Mouse (Mus musculus) limb, embryonic 15.5 days (tissue): ENCODE data around the gene Jpt1. TPM values are rescaled to one million over a fixed set of nuclear protein-coding genes. Genes with fewer than 3 reads are reported as not detected.
A peak's percentile ranks its signal among the peaks of the same experiment; 100 is the strongest.
"Not testable (repeated sequence)": the region's sequence is repeated elsewhere in the genome, so short reads cannot be mapped to it uniquely, and the experiment has no call there.

ENCODE experiments used
- ATAC-seq: fragments of 200-750 bp; cut with Nextera tagmentation; 2 replicates; pipeline ENCODE4 v1.8.0; 2017; ENCODE audit warnings: low read depth, moderate TSS enrichment; ENCODE audit not compliant: insufficient number of reproducible peaks, low FRiP score, low TSS enrichment
- H3K27ac ChIP-seq: fragments of 300-500 bp; sonication (generic); 2 replicates; pipeline ENCODE4 v1.5.1; 2015; ENCODE audit warnings: moderate library complexity, mild to moderate bottlenecking, inconsistent platforms
- H3K27me3 ChIP-seq: fragments of 300-500 bp; sonication (generic); 2 replicates; pipeline ENCODE4 v1.6.1; 2015; ENCODE audit warnings: inconsistent platforms
- H3K36me3 ChIP-seq: fragments of 300-500 bp; sonication (generic); 2 replicates; pipeline ENCODE4 v1.6.1; 2015; ENCODE audit warnings: inconsistent platforms
- H3K4me1 ChIP-seq: fragments of 300-500 bp; sonication (generic); 2 replicates; pipeline ENCODE4 v1.6.1; 2015; ENCODE audit warnings: inconsistent platforms
- H3K4me2 ChIP-seq: fragments of 300-500 bp; sonication (generic); 2 replicates; pipeline ENCODE4 v1.6.1; 2015; ENCODE audit warnings: mild to moderate bottlenecking, inconsistent platforms
- H3K4me3 ChIP-seq: fragments of 300-500 bp; sonication (generic); 2 replicates; pipeline ENCODE4 v1.5.1; 2015; ENCODE audit warnings: mild to moderate bottlenecking, inconsistent platforms
- H3K9ac ChIP-seq: fragments of 300-500 bp; sonication (generic); 2 replicates; pipeline ENCODE4 v1.6.1; 2015; ENCODE audit warnings: inconsistent platforms
- H3K9me3 ChIP-seq: fragments of 300-500 bp; sonication (generic); 2 replicates; pipeline ENCODE4 v1.6.1; 2016; ENCODE audit warnings: inconsistent platforms
- WGBS: fragments of 180-500 bp; shearing (Covaris S2); methylation state at CpG from one replicate; pipeline ENCODE4 v1.1.7; 2015; 5-methylcytosine and 5-hydroxymethylcytosine counted together
- polyA plus RNA-seq: library from polyadenylated mRNA; unstranded; fragments of >200 nt; fragmentation: Nextera tagmentation; extraction: Ambion mirVana; gene quantifications from 2 replicates; pipeline ENCODE4 v1.2.1, GENCODE M21; 2015

The Jpt1 gene
- polyA plus RNA-seq, 1 experiment from 2014 or later: 495 TPM

DNA sequence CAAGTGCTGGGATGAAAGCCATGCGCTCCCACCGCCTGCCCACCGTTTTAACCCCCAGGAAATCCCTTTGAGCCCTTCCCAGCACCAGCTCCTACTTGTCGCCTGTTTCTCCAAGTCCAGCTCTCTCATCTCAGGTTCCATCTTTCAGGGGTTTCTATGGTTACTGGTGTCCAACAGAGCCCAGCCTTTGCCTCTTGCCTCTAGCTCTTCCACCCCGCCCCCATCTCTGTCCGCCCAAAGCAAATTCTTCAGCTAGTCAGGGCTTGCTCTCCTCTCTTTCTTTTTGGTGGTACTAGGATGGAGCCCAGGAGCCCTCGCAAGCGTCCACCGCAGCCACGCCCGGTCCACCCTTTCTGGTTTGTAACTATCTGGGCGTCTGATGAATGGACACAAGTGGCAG is 29.0 kb downstream of the Jpt1 start:
- Histone ChIP-seq H3K9me3 (no peaks in the 10 kb centered on the region), H3K4me3 (no peak overlapping the region), H3K36me3 (peaks cover 24% of the 10 kb centered on the region), H3K4me1 (peaks cover 3% of the 10 kb centered on the region; the same call in 1 of the 2 replicates), H3K27ac (no peak overlapping the region; the same call in 1 of the 2 replicates), H3K9ac (no peak overlapping the region), H3K27me3 (no peaks in the 10 kb centered on the region), H3K4me2 (no peak overlapping the region)
- 60% methylated on average over 12 of the region's 12 CpGs for WGBS
- 0 out of 2 replicates have a peak, but pooled peaks have one; percentile 2 for ATAC-seq

DNA sequence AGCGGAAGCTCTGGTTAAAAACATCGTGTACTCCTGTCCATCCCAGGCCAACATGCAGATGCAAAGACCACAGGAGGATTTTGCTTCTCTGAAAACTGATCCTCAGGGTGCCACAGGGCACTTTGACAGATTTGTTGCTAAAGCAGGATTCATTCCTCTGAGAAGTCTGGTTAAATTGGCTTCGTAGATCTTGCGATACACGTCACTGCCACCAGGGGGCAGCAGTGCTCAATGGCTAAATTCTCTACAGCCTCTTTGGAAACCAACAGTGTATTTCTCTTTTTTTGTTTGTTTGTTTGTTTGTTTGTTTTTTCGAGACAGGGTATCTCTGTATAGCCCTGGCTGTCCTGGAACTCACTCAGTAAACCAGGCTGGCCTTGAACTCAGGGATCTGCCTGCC is 30.5 kb downstream of the Jpt1 start:
- no peak overlapping the region for H3K27ac ChIP-seq
- H3K36me3 ChIP-seq: peaks cover 18% of the 10 kb centered on the region
- 19% methylated on average over 6 of the region's 6 CpGs for WGBS
- no peak for ATAC-seq
- H3K27me3 ChIP-seq: no peaks in the 10 kb centered on the region
- H3K4me1 ChIP-seq: 0 out of 2 replicates have a peak, but pooled peaks cover 3% of the 10 kb centered on the region
- no peak overlapping the region for H3K4me3 ChIP-seq
- H3K4me2 ChIP-seq: no peak overlapping the region
- H3K9me3 ChIP-seq: no peaks in the 10 kb centered on the region
- no peak overlapping the region for H3K9ac ChIP-seq

DNA sequence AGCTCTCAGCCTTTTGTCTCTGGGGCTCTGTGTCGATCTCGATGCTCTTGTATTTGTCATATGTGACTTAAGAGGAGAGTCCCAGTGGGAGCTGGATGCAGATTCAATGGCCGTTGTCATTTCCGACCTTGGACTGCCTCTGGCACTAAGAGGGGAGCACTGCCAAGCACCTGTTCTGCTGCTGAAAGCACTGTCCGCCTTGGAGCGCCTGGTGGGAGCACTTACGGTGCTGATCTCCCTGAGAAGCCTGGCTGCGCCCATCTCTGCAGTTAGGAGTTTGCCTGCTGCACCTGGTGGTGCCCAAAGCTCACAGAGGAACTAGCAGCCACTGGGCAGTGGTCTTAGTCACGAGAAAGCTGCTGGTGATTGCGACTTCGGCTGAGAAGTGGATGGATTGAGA is 30.9 kb downstream of the Jpt1 start:
- ATAC-seq: no peak
- WGBS: 67% methylated on average over 11 of the region's 11 CpGs
- no peak overlapping the region for H3K4me3 ChIP-seq
- H3K9me3 ChIP-seq: no peaks in the 10 kb centered on the region
- peaks cover 14% of the 10 kb centered on the region for H3K36me3 ChIP-seq
- H3K9ac ChIP-seq: no peak overlapping the region
- no peak overlapping the region for H3K4me2 ChIP-seq
- H3K27ac ChIP-seq: no peak overlapping the region
- 0 out of 2 replicates have a peak, but pooled peaks cover 3% of the 10 kb centered on the region for H3K4me1 ChIP-seq
- no peaks in the 10 kb centered on the region for H3K27me3 ChIP-seq

DNA sequence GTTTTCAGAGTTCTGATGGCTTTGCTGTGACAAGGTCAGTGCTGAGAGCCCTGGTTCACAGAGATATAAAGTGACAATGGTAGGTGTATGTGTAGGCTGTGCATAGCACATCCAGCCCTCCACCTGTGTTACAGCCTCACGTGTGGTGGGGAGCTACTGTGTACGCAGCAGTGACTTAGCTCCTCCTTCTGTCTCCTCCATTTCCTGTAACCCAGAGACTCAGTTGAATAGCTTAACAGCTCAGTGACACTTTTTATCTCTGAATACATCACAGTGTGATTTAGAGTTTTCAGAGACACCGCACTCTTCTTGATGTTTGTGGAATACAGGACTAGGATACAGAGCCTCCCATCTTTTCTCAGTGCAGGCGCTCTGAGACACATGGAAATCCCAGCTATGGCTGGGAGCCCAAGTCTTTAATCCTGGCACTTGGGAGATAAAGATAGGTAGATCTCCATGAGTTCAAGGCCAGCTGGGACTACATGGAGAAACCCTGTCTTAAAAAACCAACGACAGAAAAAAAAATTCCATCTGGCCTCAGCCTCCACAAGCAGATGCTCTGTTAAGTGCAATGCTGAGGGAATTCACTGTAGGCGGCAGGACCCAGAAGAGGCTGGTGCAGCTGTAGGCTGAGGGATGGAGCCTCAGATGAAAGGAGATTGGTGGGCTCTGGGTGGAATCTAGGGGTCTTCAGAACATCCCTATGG is 32.5 kb downstream of the Jpt1 start:
- 83% methylated on average over 6 of the region's 6 CpGs for WGBS
- no peak overlapping the region for H3K9ac ChIP-seq
- ATAC-seq: no peak

DNA sequence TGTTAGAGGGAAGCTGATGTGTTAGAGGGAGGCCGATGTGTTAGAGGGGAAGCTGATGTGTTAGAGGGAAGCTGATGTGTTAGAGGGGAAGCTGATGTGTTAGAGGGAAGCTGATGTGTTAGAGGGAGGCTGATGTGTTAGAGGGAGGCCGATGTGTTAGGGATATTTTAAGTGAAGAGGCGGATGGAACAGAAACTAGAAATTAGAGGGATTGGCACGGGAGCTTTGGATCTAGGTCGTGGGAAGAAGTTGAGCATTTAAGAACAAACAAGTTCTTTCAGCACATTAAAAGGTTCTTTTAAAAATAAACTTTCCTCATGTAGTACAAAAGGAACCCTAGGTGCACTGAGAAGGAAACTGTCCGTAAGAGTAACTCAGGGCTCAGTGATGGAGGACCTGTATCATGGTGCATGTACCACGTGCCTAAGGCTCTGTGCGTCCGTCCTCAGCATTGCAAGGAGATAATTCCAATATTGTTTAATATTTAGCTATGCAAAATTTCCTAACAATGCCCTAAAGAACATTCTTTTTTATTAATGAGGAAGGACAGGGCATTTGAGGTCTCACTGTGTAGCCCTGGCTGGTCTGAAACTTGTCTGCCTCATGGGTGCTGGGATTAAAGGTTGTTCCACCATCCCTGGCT is 35.8 kb downstream of the Jpt1 start:
- no peak overlapping the region for H3K4me3 ChIP-seq
- no peak overlapping the region for H3K4me2 ChIP-seq
- H3K9me3 ChIP-seq: no peaks in the 10 kb centered on the region
- H3K36me3 ChIP-seq: peaks cover 11% of the 10 kb centered on the region
- no peak overlapping the region for H3K9ac ChIP-seq
- no peaks in the 10 kb centered on the region for H3K27me3 ChIP-seq
- H3K4me1 ChIP-seq: peaks cover 22% of the 10 kb centered on the region
- no peak overlapping the region for H3K27ac ChIP-seq
- WGBS: 86% methylated on average over 9 of the region's 9 CpGs
- no peak for ATAC-seq

More for the DNA sequence above, 32.5 kb downstream of the Jpt1 start:
- Histone ChIP-seq H3K4me3 (no peak overlapping the region), H3K36me3 (peaks cover 14% of the 10 kb centered on the region), H3K9me3 (no peaks in the 10 kb centered on the region), H3K27ac (no peak overlapping the region), H3K27me3 (no peaks in the 10 kb centered on the region), H3K4me2 (no peak overlapping the region), H3K4me1 (peaks cover 5% of the 10 kb centered on the region)

DNA sequence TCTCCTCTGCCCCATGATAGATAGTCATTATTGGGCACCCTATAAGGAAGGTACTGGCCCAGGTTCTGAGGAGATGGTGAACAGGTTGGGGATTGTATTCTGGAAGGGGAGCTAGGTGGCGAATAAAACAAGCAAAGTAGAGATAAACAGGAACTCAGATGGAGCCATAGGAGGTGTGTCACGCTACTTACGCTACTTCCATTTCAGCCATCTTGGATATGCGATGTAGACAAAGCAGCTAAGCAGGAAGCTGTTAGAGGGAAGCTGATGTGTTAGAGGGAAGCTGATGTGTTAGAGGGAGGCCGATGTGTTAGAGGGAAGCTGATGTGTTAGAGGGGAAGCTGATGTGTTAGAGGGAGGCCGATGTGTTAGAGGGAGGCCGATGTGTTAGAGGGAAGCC is 36.8 kb downstream of the Jpt1 start:
- H3K27ac ChIP-seq, ATAC-seq, H3K27me3 ChIP-seq, H3K4me2 ChIP-seq, H3K9ac ChIP-seq, H3K4me3 ChIP-seq, H3K9me3 ChIP-seq: not testable (repeated sequence)
- 82% methylated on average over 7 of the region's 7 CpGs for WGBS
- Histone ChIP-seq H3K4me1 (peaks cover 22% of the 10 kb centered on the region), H3K36me3 (peaks cover 11% of the 10 kb centered on the region)

DNA sequence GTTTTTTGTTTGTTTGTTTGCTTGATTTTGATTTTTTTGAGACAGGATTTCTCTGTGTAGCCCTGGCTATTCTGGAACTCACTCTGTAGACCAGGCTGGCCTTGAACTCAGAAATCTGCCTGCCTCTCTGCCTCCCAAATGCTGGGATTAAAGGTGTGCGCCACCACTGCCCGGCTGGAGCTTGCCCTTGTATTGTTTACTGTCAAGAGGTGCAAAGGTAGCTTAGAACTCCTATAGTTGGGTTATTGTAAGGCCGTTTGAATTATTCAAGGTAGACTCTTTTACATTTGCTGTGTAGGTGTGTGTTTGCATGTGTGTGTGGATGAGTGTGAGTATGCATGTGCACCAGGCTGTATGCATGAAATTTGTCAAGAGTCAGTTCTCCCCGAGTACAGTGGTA is 37.6 kb downstream of the Jpt1 start:
- H3K9me3 ChIP-seq, ATAC-seq, H3K36me3 ChIP-seq, H3K27me3 ChIP-seq, H3K27ac ChIP-seq: not testable (repeated sequence)
- Histone ChIP-seq H3K4me3 (peak overlapping the region; percentile 84; the same call in 1 of the 2 replicates), H3K4me1 (peaks cover 22% of the 10 kb centered on the region), H3K4me2 (peak overlapping the region; percentile 91; the same call in 1 of the 2 replicates), H3K9ac (peak overlapping the region; percentile 76; the same call in 1 of the 2 replicates)
- WGBS: 77% methylated on average over 4 of the region's 4 CpGs

DNA sequence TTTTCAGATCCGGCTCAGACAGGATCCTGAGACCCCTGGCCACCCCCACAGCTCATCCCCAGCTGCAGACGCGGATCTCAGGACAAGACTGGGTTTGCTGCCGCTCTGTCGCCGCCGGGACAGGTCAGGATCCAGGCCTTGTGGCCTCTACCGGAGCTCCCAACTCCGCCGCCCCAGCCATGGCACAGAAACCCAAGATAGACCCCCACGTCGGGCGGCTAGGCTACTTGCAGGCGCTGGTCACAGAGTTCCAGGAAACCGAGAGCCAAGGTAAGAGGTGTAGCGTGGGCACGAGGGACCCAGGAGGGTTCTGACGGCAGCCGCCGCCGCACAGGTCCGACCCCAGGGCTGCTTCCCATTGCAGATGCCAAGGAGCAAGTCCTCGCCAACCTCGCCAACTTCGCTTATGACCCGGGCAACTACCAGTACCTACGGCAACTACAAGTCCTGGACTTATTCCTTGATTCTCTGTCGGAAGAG is 38.4 kb downstream of the Jpt1 start:
- H3K27me3 ChIP-seq: no peaks in the 10 kb centered on the region
- H3K4me1 ChIP-seq: peaks cover 22% of the 10 kb centered on the region
- ATAC-seq: peak; percentile 30
- 3% methylated on average over 28 of the region's 28 CpGs for WGBS
- peak overlapping the region; percentile 38; the same call in 1 of the 2 replicates for H3K27ac ChIP-seq
- H3K4me3 ChIP-seq: peak overlapping the region; percentile 84
- peaks cover 5% of the 10 kb centered on the region for H3K36me3 ChIP-seq
- peak overlapping the region; percentile 91 for H3K4me2 ChIP-seq
- peak overlapping the region; percentile 76 for H3K9ac ChIP-seq
- no peaks in the 10 kb centered on the region for H3K9me3 ChIP-seq

DNA sequence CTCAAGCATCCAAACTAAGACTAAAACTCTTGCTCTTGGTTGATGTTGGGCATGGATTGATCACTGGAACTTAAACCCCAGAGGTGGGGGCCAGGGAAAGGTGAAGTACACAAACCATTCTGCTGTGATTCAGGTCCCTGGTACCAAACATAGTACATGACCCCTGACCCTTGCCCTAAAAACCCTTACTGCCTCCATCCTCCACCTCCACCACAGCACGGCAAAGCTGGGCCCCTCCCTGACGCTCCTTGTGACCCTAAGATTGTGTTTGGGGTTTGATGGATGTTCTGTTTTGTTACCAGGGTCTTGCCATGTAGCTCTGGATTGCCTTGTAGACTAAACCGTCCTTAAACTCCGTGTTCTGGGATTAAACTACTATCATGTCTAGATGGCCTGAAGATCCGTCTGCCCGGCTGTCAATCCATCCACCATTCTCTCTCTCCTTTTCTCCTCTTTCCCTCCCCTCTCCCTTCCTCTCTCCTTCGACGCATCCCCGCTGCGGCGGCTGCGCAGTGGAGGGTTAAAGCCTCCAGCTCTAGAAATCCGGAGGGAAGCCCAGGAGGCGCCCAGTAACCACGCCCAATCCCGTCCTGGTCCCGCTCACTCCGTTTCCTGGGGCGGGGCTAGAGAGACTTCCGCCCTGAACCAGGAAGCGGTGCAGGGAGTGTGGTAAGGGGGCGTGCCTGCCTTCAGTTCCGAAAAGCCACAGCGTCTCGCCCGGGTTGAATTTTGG is 39.0 kb downstream of the Jpt1 start, which contains the start of gene Armc7:
Armc7 (plus strand) TSS at position 643 of the 733 bp plus-strand sequence.
- Histone ChIP-seq H3K27ac (peak within 1 kb of the TSS; percentile 77), H3K4me3 (peak within 1 kb of the TSS; percentile 84), H3K36me3 (peaks cover 5% of the 10 kb centered on the region), H3K9me3 (no peaks in the 10 kb centered on the region), H3K4me2 (peak within 1 kb of the TSS; percentile 91), H3K27me3 (no peaks in the 10 kb centered on the region), H3K9ac (peak within 1 kb of the TSS; percentile 76), H3K4me1 (peaks cover 22% of the 10 kb centered on the region)
- peak; percentile 94 for ATAC-seq
- WGBS: under 1% methylated on average over 26 of the region's 26 CpGs

DNA sequence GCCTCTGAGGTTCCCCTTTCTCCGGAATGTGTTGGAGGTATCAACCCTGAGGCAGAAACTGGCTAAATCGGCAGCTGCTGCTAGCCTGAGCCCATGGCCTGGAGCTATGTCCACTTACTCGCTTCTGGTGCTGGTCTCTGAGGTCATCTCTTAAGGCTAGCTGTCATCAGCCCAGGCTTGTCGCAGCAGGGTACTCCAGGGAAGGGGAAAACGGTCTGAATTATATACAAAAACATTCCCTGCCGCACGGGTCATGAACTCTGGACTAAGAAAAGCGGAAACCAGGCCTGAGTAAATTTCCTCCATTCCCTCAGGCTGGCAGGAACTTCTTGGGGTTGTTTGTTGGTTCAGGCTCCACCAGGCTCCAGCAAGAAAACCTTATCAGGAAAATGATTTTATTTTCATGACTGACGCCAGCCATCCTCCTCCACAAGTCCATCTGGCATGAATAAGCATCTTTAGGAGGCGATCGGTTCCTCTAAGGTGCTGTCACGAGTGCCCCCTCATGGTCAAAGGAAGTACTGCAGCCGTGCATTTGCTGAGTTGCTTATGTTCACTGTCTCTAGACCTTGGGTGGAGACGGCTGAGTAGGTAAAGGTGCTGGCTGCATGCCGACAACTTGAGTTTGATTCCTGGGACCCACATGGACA is 40.4 kb downstream of the Jpt1 start:
- peaks cover 22% of the 10 kb centered on the region for H3K4me1 ChIP-seq
- H3K27me3 ChIP-seq: no peaks in the 10 kb centered on the region
- no peak overlapping the region for H3K4me2 ChIP-seq
- H3K9me3 ChIP-seq: no peaks in the 10 kb centered on the region
- no peak overlapping the region for H3K9ac ChIP-seq
- H3K36me3 ChIP-seq: no peaks in the 10 kb centered on the region
- H3K4me3 ChIP-seq: peak overlapping the region; percentile 10; the same call in 1 of the 2 replicates
- no peak for ATAC-seq
- 10% methylated on average over 15 of the region's 15 CpGs for WGBS
- H3K27ac ChIP-seq: peak overlapping the region; percentile 77; the same call in 1 of the 2 replicates

DNA sequence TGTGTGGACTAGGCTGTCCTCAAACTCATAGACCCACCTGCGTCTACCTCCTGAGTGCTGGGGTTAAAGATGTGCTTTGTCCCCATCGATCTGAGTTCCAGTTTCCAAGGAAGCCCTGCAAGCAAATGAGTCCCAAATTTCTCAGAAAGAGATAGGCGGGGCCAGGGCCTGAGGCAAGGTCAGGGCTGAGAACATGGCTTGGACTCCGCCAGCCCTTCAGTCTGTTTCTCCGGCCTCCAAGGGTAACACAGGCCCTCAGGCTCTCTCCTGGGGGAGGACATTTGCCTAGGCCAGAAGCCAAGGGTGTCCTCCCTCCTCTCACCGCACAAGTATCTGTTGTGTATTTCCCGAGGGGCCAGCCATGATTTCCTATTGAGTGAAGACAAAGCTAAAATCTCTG is 42.0 kb downstream of the Jpt1 start:
- H3K4me3 ChIP-seq: no peak overlapping the region
- H3K9ac ChIP-seq: no peak overlapping the region
- no peaks in the 10 kb centered on the region for H3K9me3 ChIP-seq
- 78% methylated on average over 7 of the region's 7 CpGs for WGBS
- no peak overlapping the region for H3K4me2 ChIP-seq
- H3K27ac ChIP-seq: no peak overlapping the region
- no peak for ATAC-seq
- H3K27me3 ChIP-seq: no peaks in the 10 kb centered on the region
- H3K4me1 ChIP-seq: peaks cover 25% of the 10 kb centered on the region
- H3K36me3 ChIP-seq: no peaks in the 10 kb centered on the region
